Mouse (Mus musculus) liver, postnatal 0 days (tissue): ENCODE results near the gene Olfr859.

ENCODE experiments used
- CTCF ChIP-seq: sonication (generic); IDR thresholded peaks from 2 replicates; pipeline ENCODE4 v1.5.1; 2016; ENCODE audit warnings: antibody characterized with exemption, low read depth
- EP300 ChIP-seq: IDR thresholded peaks from 2 replicates; pipeline ENCODE4 v1.6.1; 2016; ENCODE audit warnings: antibody characterized with exemption, low read depth, mild to moderate bottlenecking

DNA sequence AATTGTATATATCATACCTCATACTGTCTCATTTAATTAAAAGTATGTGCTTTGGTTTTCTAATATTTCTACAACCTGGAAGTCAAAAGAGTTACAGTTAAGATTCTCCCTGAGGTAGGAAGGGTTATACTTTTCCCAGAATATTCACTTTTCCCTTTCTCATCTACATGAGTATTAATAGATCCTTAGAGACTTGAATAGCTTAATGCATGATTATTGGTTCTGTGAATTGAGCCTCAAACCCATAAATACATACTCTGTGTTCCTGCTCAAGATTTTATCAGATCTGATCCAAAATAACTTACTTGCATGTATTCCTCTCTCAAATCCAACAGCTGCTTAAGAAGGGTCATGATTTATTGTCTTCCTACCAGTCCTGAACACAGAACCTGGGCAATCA is 24.7 kb upstream of the Olfr859 start, which contains the start of gene Olfr58:
- TF ChIP-seq CTCF, result no peak
- TF ChIP-seq EP300, result no peak
